Mouse (Mus musculus): ENCODE data around the gene Fry. TPM values are rescaled to one million over a fixed set of nuclear protein-coding genes. Genes with fewer than 3 reads are reported as not detected.
A peak's percentile ranks its signal among the peaks of the same experiment; 100 is the strongest.

Gene Fry
- polyA plus RNA-seq, 1 experiment from 2014 or later: 14.7 TPM

DNA sequence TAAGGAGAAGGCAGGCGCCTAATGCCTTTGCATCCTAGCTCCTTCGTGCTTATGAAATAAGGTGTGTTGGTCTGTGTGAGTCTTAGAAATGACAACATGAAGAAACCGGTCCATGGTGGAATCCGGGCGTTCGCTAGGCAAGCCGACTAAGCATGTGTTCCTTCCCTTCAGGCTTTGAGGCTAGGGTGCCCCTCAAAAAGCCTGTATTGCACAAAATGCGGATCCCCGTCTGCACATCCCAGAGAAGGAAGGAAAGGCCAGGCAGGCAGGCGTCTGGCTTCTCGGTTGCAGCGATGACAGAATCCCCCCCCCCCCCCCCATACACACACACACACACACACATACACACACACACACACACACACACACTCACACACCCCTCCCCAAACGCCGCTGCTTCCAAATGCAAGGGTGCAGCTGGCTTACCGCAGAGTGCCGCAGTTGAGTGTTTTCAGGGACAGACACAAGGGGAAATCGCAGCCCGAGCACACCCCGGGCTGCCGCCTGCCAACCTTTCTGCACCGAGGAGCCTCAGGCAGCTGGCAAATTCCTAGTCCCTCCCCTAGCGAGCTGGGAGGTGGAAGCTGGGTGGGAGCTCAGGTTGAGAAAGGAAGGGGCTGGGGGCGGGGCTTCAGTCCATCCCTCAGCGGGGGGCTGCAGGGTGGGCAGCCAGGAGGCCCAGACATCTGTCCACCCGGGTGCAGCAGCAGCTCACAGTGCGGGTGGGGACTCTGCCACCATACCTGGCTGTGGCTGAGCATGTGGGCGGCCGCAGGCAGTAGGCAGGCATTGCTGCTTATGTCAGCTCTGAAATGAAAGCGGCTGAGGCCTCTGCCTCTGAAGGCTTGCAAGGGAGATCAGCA, 141.0 kb downstream of the Fry start:
- no peaks in the 10 kb centered on the region for H3K36me3 ChIP-seq
- peak; percentile 80 for DNase-seq (ENCODE audit: low spot score)
- no peaks in the 10 kb centered on the region for H3K27me3 ChIP-seq (ENCODE audit: insufficient read depth, poor library complexity, severe bottlenecking)
- 2% methylated on average over 23 of the region's 29 CpGs for WGBS
- peak overlapping the region; percentile 68 for H3K4me3 ChIP-seq
- H3K4me1 ChIP-seq: peaks cover 35% of the 10 kb centered on the region
- no peaks in the 10 kb centered on the region for H3K9me3 ChIP-seq
- H3K27ac ChIP-seq: peak overlapping the region; percentile 85

DNA sequence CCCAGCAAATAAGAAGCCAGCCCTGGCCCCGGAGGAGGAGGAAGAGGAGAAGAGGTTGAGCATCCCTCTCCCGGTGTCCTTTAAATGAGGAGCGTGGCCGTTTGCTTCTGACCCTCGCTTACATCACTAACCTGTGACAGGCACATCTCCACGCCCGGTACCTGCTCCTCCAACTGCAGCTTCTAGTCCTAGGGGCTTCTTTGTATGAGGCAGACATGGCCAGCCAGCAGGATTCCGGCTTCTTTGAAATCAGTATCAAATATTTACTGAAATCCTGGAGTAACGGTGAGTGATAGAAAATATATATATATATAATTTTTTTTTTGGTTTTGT, 141.6 kb downstream of the Fry start:
- WGBS: 28% methylated on average over 9 of the region's 9 CpGs
- Histone ChIP-seq H3K27me3 (ENCODE audit: insufficient read depth, poor library complexity, severe bottlenecking) (no peaks in the 10 kb centered on the region), H3K36me3 (no peaks in the 10 kb centered on the region), H3K9me3 (no peaks in the 10 kb centered on the region), H3K27ac (peak overlapping the region; percentile 85), H3K4me3 (peak overlapping the region; percentile 68), H3K4me1 (peaks cover 35% of the 10 kb centered on the region)
- DNase-seq (ENCODE audit: low spot score): no peak

DNA sequence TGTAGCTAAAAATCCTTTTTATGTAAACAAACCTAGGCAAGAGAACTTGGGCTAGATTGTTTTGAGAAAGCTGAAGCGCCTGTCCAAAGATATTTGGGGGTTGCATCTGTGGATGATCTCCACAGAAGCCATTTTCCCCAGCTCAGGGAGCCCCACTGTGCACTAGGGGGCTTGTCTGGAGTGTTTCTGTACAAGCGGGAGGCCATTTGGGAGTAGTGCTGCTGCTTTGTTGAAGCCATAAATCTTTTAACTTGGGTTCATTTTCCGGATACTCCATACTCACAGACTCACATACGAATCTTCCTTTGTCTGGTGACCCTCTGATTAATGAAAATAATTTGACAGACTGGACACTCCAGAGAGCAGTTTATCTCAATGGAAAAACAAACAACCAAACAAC, 142.9 kb downstream of the Fry start:
- no peaks in the 10 kb centered on the region for H3K36me3 ChIP-seq
- H3K4me3 ChIP-seq: peak overlapping the region; percentile 68
- H3K4me1 ChIP-seq: peaks cover 30% of the 10 kb centered on the region
- H3K9me3 ChIP-seq: no peaks in the 10 kb centered on the region
- no peak for DNase-seq (ENCODE audit: low spot score)
- WGBS: 62% methylated on average over 4 of the region's 4 CpGs
- peak overlapping the region; percentile 18; the same call in 1 of the 2 replicates for H3K27ac ChIP-seq
- H3K27me3 ChIP-seq (ENCODE audit: insufficient read depth, poor library complexity, severe bottlenecking): no peaks in the 10 kb centered on the region

DNA sequence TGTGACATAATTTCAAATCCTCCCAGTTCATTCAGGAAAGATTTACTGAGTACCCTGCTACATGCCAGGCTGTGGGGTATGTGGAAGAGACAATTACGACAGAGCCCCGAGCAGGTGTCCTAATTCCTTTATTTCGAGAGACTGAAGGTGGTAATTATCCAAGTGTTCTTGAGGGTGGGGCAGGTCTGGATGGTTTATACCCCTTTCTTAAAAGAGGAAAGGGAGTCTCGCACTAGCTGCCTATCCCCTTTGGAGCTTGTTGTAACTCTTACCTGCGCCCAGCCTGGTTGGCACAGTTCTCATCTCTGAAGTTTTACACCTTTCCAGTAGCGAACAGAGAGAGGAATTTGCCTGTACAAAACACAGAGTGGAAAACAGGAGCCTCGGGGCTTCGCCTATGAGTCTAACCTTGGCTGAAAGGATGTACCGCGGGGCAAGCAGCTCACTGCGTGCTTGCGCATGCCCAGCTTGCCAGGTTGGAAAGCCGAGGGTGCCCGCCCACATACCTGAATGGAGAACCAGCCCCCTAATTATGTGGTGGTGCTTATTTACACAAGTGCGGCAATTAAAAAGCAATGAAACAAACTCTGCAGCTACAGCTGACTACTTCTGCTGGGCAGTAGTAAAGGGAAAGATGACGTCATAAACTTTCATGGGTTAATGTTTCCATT, 143.7 kb downstream of the Fry start:
- Histone ChIP-seq H3K4me1 (peaks cover 25% of the 10 kb centered on the region), H3K4me3 (peak overlapping the region; percentile 68), H3K27me3 (ENCODE audit: insufficient read depth, poor library complexity, severe bottlenecking) (no peaks in the 10 kb centered on the region), H3K36me3 (no peaks in the 10 kb centered on the region), H3K27ac (peak overlapping the region; percentile 69; the same call in 1 of the 2 replicates), H3K9me3 (no peaks in the 10 kb centered on the region)
- WGBS: 76% methylated on average over 16 of the region's 16 CpGs
- DNase-seq (ENCODE audit: low spot score): no peak

DNA sequence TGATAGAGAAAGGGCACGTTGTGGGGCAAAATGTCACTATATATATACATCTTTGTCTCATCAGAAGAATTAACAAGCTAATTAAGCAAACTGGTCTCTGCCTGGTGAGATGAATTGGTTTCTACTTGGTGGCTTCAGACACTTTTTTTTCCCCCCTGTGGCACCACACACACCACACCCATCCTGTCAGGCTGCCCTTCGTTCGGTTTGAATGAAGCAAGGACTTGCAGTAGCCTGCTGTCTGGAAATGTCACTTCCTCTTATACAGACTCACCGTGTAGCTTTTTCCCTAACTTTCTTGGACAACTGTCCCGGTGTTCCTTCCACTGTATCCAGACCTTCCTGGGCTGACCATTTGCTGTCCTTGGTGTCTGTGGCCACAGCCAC, 144.3 kb downstream of the Fry start:
- H3K27ac ChIP-seq: peak overlapping the region; percentile 69; the same call in 1 of the 2 replicates
- DNase-seq (ENCODE audit: low spot score): no peak
- 53% methylated on average over 5 of the region's 5 CpGs for WGBS
- peaks cover 21% of the 10 kb centered on the region for H3K4me1 ChIP-seq
- no peak overlapping the region for H3K4me3 ChIP-seq
- H3K9me3 ChIP-seq: no peaks in the 10 kb centered on the region
- no peaks in the 10 kb centered on the region for H3K27me3 ChIP-seq (ENCODE audit: insufficient read depth, poor library complexity, severe bottlenecking)
- no peaks in the 10 kb centered on the region for H3K36me3 ChIP-seq

DNA sequence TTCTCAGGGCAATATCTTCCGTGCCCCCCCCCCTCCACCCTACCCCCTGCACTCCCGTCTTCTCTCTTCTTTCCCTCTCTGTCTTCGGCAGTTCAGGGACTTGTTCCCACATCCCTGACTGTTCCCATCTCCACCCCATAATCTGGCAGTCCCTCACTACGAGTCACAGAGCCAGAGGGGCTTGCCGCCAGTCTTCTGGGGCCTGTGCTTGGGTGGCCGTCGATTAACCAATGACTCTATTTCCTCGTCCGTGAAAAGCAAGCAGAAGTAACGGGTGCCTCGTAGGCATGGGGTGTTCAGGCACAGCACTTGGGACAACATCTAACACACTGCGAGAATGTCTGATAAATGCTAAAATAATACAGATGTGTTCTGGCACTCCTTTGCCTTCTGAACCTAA, 144.7 kb downstream of the Fry start:
- DNase-seq (ENCODE audit: low spot score): no peak
- no peak overlapping the region for H3K4me3 ChIP-seq
- H3K4me1 ChIP-seq: peaks cover 21% of the 10 kb centered on the region
- H3K27ac ChIP-seq: peak overlapping the region; percentile 69; the same call in 1 of the 2 replicates
- H3K36me3 ChIP-seq: peaks cover under 1% of the 10 kb centered on the region; the same call in 1 of the 2 replicates
- peaks cover under 1% of the 10 kb centered on the region; the same call in 1 of the 2 replicates for H3K9me3 ChIP-seq
- H3K27me3 ChIP-seq (ENCODE audit: insufficient read depth, poor library complexity, severe bottlenecking): no peaks in the 10 kb centered on the region
- WGBS: 59% methylated on average over 12 of the region's 12 CpGs

DNA sequence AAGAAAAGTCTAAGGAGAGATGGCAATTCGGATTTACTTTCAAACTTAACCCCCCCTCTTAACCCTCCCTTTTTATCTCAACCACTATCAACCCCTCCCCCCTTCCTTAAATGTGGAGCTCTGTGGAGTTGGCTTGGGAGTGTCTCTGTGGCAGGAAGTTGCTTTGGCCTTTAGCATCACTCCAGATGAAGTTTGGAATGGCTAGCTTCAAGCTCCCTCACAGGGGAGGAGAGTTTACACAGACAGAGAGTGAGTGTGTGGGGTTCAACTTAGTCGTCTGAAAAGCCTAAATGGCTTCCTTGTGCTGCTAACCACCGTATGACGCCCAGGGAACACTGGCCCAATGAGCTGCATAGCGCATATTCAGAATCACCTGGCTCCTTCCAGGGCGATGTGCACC, 145.2 kb downstream of the Fry start:
- Histone ChIP-seq H3K27me3 (ENCODE audit: insufficient read depth, poor library complexity, severe bottlenecking) (no peaks in the 10 kb centered on the region), H3K9me3 (peaks cover 5% of the 10 kb centered on the region; the same call in 1 of the 2 replicates), H3K27ac (peak overlapping the region; percentile 69; the same call in 1 of the 2 replicates), H3K4me3 (no peak overlapping the region), H3K4me1 (peaks cover 21% of the 10 kb centered on the region), H3K36me3 (peaks cover 5% of the 10 kb centered on the region; the same call in 1 of the 2 replicates)
- WGBS: 75% methylated on average over 6 of the region's 6 CpGs
- no peak for DNase-seq (ENCODE audit: low spot score)

DNA sequence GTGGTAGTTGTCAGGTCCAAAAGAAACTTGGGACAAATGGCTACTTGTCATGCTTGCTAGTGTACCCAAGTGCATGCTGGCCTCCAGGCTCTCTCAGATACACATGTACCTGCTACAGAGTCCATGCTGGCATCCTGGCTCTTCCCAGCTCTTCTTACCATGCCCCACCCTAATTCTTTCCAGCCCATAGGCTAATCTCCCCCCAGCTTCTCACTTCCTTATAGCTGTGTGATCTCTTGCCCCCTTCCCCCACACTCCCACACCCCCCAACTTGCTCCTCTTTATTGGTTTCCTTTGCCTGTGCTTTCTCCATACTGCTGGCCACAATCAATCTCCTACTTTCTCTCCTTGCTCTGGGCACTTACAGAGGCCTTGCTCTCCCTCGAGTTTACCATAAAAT, 146.6 kb downstream of the Fry start:
- peaks cover 11% of the 10 kb centered on the region for H3K4me1 ChIP-seq
- peaks cover 6% of the 10 kb centered on the region; the same call in 1 of the 2 replicates for H3K9me3 ChIP-seq
- peaks cover 5% of the 10 kb centered on the region; the same call in 1 of the 2 replicates for H3K36me3 ChIP-seq
- H3K27me3 ChIP-seq (ENCODE audit: insufficient read depth, poor library complexity, severe bottlenecking): no peaks in the 10 kb centered on the region
- 58% methylated on average over 1 of the region's 1 CpGs for WGBS
- H3K27ac ChIP-seq: no peak overlapping the region
- no peak for DNase-seq (ENCODE audit: low spot score)
- no peak overlapping the region for H3K4me3 ChIP-seq

DNA sequence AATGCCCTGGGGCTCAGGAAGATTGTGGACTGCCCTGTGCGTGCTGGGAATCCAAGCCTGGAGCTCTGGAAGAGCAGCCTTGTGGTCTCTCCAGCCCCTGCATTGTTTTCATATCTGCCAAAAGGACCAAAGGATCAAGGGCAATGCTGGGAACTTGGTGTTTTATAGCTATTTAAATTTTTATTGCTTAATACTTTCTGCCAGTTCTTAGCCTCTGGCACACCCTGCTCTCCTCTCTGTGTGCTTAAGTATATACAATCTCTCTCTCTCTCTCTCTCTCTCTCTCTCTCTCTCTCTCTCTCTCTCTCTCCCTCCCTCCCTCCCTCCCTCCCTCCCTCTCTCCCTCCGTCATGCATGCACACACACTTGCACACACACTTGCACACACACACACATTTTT, 147.5 kb downstream of the Fry start:
- 76% methylated on average over 2 of the region's 2 CpGs for WGBS
- Histone ChIP-seq H3K9me3 (peaks cover 6% of the 10 kb centered on the region; the same call in 1 of the 2 replicates), H3K4me3 (no peak overlapping the region), H3K4me1 (peaks cover 18% of the 10 kb centered on the region), H3K27me3 (ENCODE audit: insufficient read depth, poor library complexity, severe bottlenecking) (no peaks in the 10 kb centered on the region), H3K36me3 (peaks cover 5% of the 10 kb centered on the region; the same call in 1 of the 2 replicates), H3K27ac (no peak overlapping the region)
- DNase-seq (ENCODE audit: low spot score): no peak

DNA sequence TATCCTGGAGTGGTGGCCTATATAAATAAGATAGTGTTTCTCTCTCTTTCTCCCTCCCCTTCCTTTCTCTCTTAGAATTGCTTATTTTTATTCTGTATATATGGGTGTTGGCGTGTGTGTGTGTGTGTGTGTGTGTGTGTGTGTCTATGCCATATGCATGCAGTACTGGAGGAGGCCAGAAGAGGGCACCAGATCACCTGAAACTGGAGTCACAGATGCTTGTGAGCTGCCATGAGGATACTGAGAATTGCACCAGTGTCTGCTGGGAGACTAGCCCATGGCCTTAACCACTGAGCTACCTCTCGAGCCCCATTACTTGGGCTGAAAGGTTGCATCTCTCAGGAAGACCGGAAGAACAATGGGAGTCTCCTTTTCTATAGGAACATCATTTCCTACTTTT, 149.8 kb downstream of the Fry start:
- Histone ChIP-seq H3K4me1 (peaks cover 8% of the 10 kb centered on the region), H3K4me3 (no peak overlapping the region), H3K36me3 (peaks cover 5% of the 10 kb centered on the region; the same call in 1 of the 2 replicates), H3K27ac (no peak overlapping the region), H3K9me3 (peaks cover 6% of the 10 kb centered on the region; the same call in 1 of the 2 replicates), H3K27me3 (ENCODE audit: insufficient read depth, poor library complexity, severe bottlenecking) (no peaks in the 10 kb centered on the region)
- 85% methylated on average over 3 of the region's 3 CpGs for WGBS
- no peak for DNase-seq (ENCODE audit: low spot score)

DNA sequence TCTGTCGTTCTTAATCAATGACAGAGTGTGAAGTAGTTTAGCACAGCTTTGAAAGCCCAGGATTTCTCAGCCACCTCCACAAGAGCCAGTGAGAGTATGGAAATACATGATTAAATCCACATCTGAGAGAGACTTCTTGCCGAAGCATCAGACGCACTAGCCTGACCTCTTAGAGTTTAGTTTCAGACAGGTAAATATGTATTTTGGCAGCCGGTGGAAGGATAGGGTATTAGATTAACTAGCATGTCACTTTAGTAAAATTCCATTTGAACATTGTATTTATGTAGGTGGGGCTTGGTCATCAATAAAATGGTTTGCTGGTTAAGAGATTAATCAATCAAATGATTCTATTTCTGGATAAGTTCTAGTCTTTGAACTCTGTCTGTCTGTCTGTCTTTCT, 152.0 kb downstream of the Fry start:
- WGBS: 49% methylated on average over 4 of the region's 4 CpGs
- H3K27me3 ChIP-seq (ENCODE audit: insufficient read depth, poor library complexity, severe bottlenecking): no peaks in the 10 kb centered on the region
- H3K27ac ChIP-seq: no peak overlapping the region
- H3K36me3 ChIP-seq: peaks cover 5% of the 10 kb centered on the region; the same call in 1 of the 2 replicates
- DNase-seq (ENCODE audit: low spot score): no peak
- H3K9me3 ChIP-seq: peaks cover 6% of the 10 kb centered on the region; the same call in 1 of the 2 replicates
- peaks cover 8% of the 10 kb centered on the region for H3K4me1 ChIP-seq
- H3K4me3 ChIP-seq: no peak overlapping the region

DNA sequence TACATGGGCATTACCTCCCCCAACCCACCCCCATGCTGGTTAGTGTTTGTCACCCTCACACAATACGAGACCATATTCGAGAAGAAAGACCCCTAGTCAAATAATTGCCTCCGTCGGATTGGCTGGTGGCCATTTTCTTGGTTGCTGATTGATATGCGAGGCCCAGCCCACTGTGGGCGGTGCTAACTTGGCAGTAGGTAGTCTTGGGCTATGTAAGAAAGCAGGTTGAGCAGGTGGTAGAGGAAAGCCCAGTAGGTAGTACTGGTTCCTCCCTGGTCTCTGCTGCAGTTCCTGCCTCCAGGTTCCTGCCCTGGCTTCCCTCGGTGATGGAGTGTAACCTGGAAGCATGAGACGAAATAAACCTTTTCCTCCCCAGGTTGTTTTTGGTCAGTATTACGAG, 153.7 kb downstream of the Fry start:
- DNase-seq (ENCODE audit: low spot score): no peak
- H3K9me3 ChIP-seq: peaks cover 6% of the 10 kb centered on the region; the same call in 1 of the 2 replicates
- 85% methylated on average over 9 of the region's 9 CpGs for WGBS
- peaks cover 14% of the 10 kb centered on the region for H3K4me1 ChIP-seq
- no peaks in the 10 kb centered on the region for H3K27me3 ChIP-seq (ENCODE audit: insufficient read depth, poor library complexity, severe bottlenecking)
- H3K27ac ChIP-seq: no peak overlapping the region
- peaks cover 5% of the 10 kb centered on the region; the same call in 1 of the 2 replicates for H3K36me3 ChIP-seq
- no peak overlapping the region for H3K4me3 ChIP-seq

DNA sequence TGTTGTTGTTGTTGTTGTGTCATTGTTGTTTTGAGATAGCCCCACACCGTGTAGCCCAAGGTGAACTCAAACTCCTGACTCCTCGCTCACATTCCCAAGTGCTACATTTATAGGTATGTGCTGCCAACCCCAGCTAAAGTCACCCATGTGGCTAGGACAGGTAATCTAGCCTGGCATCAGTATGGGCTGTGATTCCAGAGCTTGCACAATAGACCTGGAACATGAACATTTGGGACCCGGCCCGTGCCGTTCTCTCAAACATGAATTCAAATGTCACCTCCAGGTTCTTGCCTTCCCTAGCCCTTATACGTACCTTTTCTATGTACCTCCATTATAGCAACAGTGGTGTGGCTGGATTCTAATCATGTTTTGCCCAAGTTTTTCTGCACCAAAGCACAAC, 156.9 kb downstream of the Fry start:
- no peaks in the 10 kb centered on the region for H3K27me3 ChIP-seq (ENCODE audit: insufficient read depth, poor library complexity, severe bottlenecking)
- no peaks in the 10 kb centered on the region for H3K9me3 ChIP-seq
- H3K4me3 ChIP-seq: no peak overlapping the region
- H3K27ac ChIP-seq: no peak overlapping the region
- peaks cover 13% of the 10 kb centered on the region for H3K4me1 ChIP-seq
- 86% methylated on average over 6 of the region's 6 CpGs for WGBS
- no peaks in the 10 kb centered on the region for H3K36me3 ChIP-seq
- no peak for DNase-seq (ENCODE audit: low spot score)

Measured in heart, embryonic 10.5 days (tissue).